Mouse (Mus musculus) lung, embryonic 14.5 days (tissue): ENCODE results near the gene Nup133. TPM values are rescaled to one million over a fixed set of nuclear protein-coding genes. Genes with fewer than 3 reads are reported as not detected.

Experiments
- ATAC-seq: fragments of 200-750 bp; cut with Nextera tagmentation; 2 replicates; pipeline ENCODE4 v1.8.0; 2017; ENCODE audit warnings: mild to moderate bottlenecking, moderate TSS enrichment, moderate library complexity; ENCODE audit not compliant: insufficient read depth
- DNase-seq: peaks from one replicate; pipeline ENCODE4 v3.0.0-alpha.2; 2015
- H3K27ac ChIP-seq: fragments of 300-500 bp; sonication (generic); 2 replicates; pipeline ENCODE4 v1.5.1; 2014; ENCODE audit warnings: low read depth, mild to moderate bottlenecking, moderate library complexity
- H3K27me3 ChIP-seq: fragments of 300-500 bp; sonication (generic); 2 replicates; pipeline ENCODE4 v1.6.1; 2014; ENCODE audit warnings: low read length, control low read depth; ENCODE audit not compliant: insufficient read depth
- H3K36me3 ChIP-seq: fragments of 300-500 bp; sonication (generic); 2 replicates; pipeline ENCODE4 v1.6.1; 2014; ENCODE audit warnings: control low read depth; ENCODE audit not compliant: insufficient read depth
- H3K4me1 ChIP-seq: fragments of 300-500 bp; sonication (generic); 2 replicates; pipeline ENCODE4 v1.6.1; 2014; ENCODE audit warnings: antibody characterized with exemption, control low read depth; ENCODE audit not compliant: insufficient read depth
- H3K4me2 ChIP-seq: fragments of 300-500 bp; sonication (generic); 2 replicates; pipeline ENCODE4 v1.6.1; 2014; ENCODE audit warnings: mild to moderate bottlenecking
- H3K4me3 ChIP-seq: fragments of 300-500 bp; sonication (generic); 2 replicates; pipeline ENCODE4 v1.5.1; 2014; ENCODE audit warnings: low read depth, low read length
- H3K9ac ChIP-seq: fragments of 300-500 bp; sonication (generic); 2 replicates; pipeline ENCODE4 v1.6.1; 2014
- H3K9me3 ChIP-seq: fragments of 300-500 bp; sonication (generic); 2 replicates; pipeline ENCODE4 v1.6.1; 2016; ENCODE audit warnings: low read depth, low read length, control low read depth
- CTCF ChIP-seq: IDR thresholded peaks from 2 replicates; pipeline ENCODE4 v1.5.1; 2016; ENCODE audit warnings: antibody characterized with exemption, low read depth
- WGBS: fragments of 180-500 bp; shearing (Covaris S2); extraction: QIAGEN DNeasy Blood & Tissue Kit; methylation state at CpG from one replicate; pipeline ENCODE4 v1.1.7; 2014; 5-methylcytosine and 5-hydroxymethylcytosine counted together
- polyA plus RNA-seq: library from polyadenylated mRNA; unstranded; fragments of >200 nt; fragmentation: Nextera tagmentation; extraction: Ambion mirVana; gene quantifications from 2 replicates; pipeline ENCODE4 v1.2.1, GENCODE M21; 2014

Nup133 gene
- polyA plus RNA-seq, 1 experiment from 2014 or later: 54.4 TPM

DNA sequence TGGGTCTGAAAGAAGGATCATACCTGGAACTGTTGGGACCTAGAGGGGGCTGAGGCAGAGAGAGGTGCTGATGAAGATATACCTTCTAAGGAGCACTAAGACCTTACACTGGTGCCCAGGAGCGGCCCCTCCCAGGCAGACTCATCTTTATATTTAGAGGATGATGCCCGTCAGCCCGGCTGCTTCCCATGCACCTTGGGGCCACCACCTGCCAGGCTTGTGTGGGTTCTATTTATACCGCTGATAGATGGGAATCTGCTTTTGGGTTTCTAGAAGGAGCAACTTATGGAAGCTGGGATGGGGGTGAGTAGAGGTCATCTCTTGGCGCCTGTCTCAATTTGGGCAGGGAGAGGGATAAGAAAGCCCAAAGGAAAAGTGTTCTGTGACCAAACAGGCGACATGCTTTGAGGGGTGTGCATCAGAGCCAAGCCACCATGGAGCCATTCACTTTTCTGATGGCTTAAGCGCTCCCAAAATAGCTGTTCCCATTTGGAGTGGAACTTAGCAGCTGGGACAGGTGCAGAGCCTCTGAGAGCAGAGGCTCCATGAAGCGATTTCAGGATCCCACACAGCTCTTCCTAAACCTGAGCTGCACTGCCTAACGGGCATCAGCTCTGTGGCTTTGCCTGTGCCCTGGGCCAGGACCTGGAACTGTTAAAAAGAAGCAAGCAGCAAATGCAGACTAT is 53.2 kb downstream of the Nup133 start:
- Histone ChIP-seq H3K4me2 (no peak overlapping the region), H3K36me3 (peaks cover 18% of the 10 kb centered on the region; the same call in 1 of the 2 replicates), H3K9me3 (no peaks in the 10 kb centered on the region), H3K4me3 (no peak overlapping the region), H3K4me1 (no peaks in the 10 kb centered on the region), H3K9ac (no peak overlapping the region), H3K27me3 (peaks cover 52% of the 10 kb centered on the region), H3K27ac (no peak overlapping the region)
- no peak for TF ChIP-seq CTCF
- no peak for ATAC-seq
- no peak for DNase-seq
- WGBS: 62% methylated on average over 9 of the region's 9 CpGs

DNA sequence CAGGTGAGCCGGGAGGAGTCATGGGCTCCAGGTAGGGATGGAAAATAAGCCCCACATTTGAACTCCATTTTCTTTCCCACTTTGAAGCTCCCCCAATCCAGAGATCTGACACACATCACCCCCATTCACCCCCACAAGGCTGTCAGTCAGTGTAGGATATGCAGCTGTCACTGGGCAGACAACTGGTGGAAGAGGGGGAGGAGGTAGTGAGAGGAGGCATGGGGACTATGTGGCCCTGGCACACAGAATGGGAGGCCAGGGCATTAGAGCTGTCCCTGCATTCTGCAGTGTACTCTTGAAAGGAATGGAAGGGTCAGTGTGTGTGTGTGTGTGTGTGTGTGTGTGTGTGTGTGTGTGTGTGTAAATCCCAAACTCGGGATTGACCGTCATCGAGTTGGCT is 53.8 kb downstream of the Nup133 start:
- Histone ChIP-seq H3K9ac (no peak overlapping the region), H3K9me3 (no peaks in the 10 kb centered on the region), H3K4me1 (no peaks in the 10 kb centered on the region), H3K4me2 (no peak overlapping the region), H3K27me3 (peaks cover 56% of the 10 kb centered on the region), H3K4me3 (no peak overlapping the region), H3K27ac (no peak overlapping the region), H3K36me3 (peaks cover 12% of the 10 kb centered on the region; the same call in 1 of the 2 replicates)
- no peak for TF ChIP-seq CTCF
- ATAC-seq: no peak
- DNase-seq: no peak
- WGBS: 64% methylated on average over 4 of the region's 4 CpGs

GRCm38 (mm10) chr8:123894502-123895097 is 54.5 kb downstream of the Nup133 start, which contains the start of gene Acta1:
TSS of gene Acta1 (minus strand) at chr8:123894751.
- WGBS: 21% methylated on average over 15 of the region's 15 CpGs
- no peak for TF ChIP-seq CTCF

DNA sequence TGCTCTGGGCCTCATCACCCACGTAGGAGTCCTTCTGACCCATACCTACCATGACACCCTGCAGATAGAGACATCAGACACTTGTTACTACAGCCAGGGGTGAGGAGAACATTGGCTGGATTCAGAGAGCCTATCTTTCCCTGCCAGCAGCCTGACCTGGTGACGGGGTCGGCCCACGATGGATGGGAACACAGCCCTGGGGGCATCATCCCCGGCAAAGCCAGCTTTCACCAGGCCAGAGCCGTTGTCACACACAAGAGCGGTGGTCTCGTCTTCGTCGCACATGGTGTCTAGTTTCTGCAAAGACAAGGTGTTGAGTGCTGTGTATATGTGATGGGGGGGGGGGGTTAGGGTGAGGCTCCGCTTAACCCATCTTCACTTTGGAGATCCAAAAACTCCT is 55.7 kb downstream of the Nup133 start:
- no peak overlapping the region for H3K27ac ChIP-seq
- no peaks in the 10 kb centered on the region for H3K9me3 ChIP-seq
- no peaks in the 10 kb centered on the region for H3K36me3 ChIP-seq
- ATAC-seq (no peak), DNase-seq (no peak)
- H3K27me3 ChIP-seq: peaks cover 56% of the 10 kb centered on the region
- WGBS: 68% methylated on average over 11 of the region's 11 CpGs
- H3K4me2 ChIP-seq: no peak overlapping the region
- TF ChIP-seq CTCF: no peak
- no peaks in the 10 kb centered on the region for H3K4me1 ChIP-seq
- no peak overlapping the region for H3K4me3 ChIP-seq
- no peak overlapping the region for H3K9ac ChIP-seq

More at GRCm38 (mm10) chr8:123894502-123895097, 54.5 kb downstream of the Nup133 start, which contains the start of gene Acta1:
- no peak for DNase-seq
- Histone ChIP-seq H3K4me3 (no peak within 1 kb of the TSS), H3K9ac (no peak within 1 kb of the TSS), H3K36me3 (peaks cover 9% of the 10 kb centered on the region; the same call in 1 of the 2 replicates), H3K9me3 (no peaks in the 10 kb centered on the region), H3K4me1 (no peaks in the 10 kb centered on the region), H3K27me3 (peaks cover 56% of the 10 kb centered on the region), H3K4me2 (no peak within 1 kb of the TSS), H3K27ac (no peak within 1 kb of the TSS)
- ATAC-seq: no peak

GRCm38 (mm10) chr8:123892586-123893155 is 56.4 kb downstream of the Nup133 start:
- H3K27me3 ChIP-seq: peaks cover 56% of the 10 kb centered on the region
- ATAC-seq: no peak
- no peak for DNase-seq
- H3K4me2 ChIP-seq: no peak overlapping the region
- no peak overlapping the region for H3K4me3 ChIP-seq
- 14% methylated on average over 30 of the region's 30 CpGs for WGBS
- no peaks in the 10 kb centered on the region for H3K4me1 ChIP-seq
- no peaks in the 10 kb centered on the region for H3K36me3 ChIP-seq
- TF ChIP-seq CTCF: no peak
- no peaks in the 10 kb centered on the region for H3K9me3 ChIP-seq
- H3K9ac ChIP-seq: no peak overlapping the region
- H3K27ac ChIP-seq: no peak overlapping the region

- Histone ChIP-seq H3K27me3 (peaks cover 56% of the 10 kb centered on the region), H3K36me3 (no peaks in the 10 kb centered on the region), H3K4me3 (peak overlapping the region; percentile 12; the same call in 1 of the 2 replicates), H3K9me3 (no peaks in the 10 kb centered on the region), H3K4me1 (no peaks in the 10 kb centered on the region), H3K27ac (no peak overlapping the region), H3K9ac (no peak overlapping the region), H3K4me2 (peak overlapping the region; percentile 25; the same call in 1 of the 2 replicates)
- no peak for ATAC-seq
- TF ChIP-seq CTCF: no peak
- 2% methylated on average over 49 of the region's 49 CpGs for WGBS
- no peak for DNase-seq
Measured at GRCm38 (mm10) chr8:123891883-123892585, 57.0 kb downstream of the Nup133 start.
